Mouse (Mus musculus) embryonic fibroblast, embryonic 13.5 days (primary cell): Measurements from ENCODE around the gene Myh14.

Experiments
- CTCF ChIP-seq: IDR thresholded peaks from 2 replicates; pipeline ENCODE4 v1.5.1; 2011; ENCODE audit warnings: mild to moderate bottlenecking, control low read depth, low read length, moderate library complexity, borderline replicate concordance; ENCODE audit not compliant: insufficient read depth
- POLR2A ChIP-seq: IDR thresholded peaks from 2 replicates; pipeline ENCODE4 v1.6.1; 2011; ENCODE audit warnings: low read depth, mild to moderate bottlenecking, control low read depth, low read length, moderate library complexity

DNA sequence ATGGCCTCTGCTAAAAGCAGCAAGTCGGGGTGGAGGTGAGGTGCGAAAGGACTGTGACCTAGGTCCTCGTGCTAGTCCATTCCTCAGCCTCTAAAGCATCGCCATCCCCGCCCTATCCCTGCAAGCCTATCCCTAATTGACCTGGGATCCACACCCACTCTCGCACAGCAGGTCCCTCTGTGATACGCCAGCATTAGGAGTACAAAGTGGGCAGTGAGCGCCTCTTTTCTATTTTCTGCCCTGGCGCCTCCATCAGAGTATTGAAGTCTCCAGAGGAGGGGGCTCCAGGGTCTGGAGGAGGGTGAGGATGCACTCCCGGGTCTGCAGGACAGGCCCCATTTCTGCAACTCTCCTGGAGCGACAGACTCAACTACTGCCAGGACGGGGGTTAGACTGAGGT lies 82.3 kb downstream of the Myh14 start:
- no peak for TF ChIP-seq POLR2A
- TF ChIP-seq CTCF: no peak
